Mouse (Mus musculus) c-Kit-negative CD71-positive TER-119-positive erythroid progenitor cells, embryonic 14.5 days (primary cell): ENCODE data around the gene Fam160a1.

Source experiments
- DNase-seq: peaks from one replicate; pipeline ENCODE4 v3.0.0-alpha.2; 2013; ENCODE audit warnings: low read depth, low spot score

Fam160a1 gene

GRCm38 (mm10) chr3:85681136-85681535 is 136.0 kb downstream of the Fam160a1 start:
- DNase-seq: no peak

GRCm38 (mm10) chr3:85679960-85680359 is 137.1 kb downstream of the Fam160a1 start:
- DNase-seq: no peak

- no peak for DNase-seq
Observed at GRCm38 (mm10) chr3:85679312-85679933, 137.7 kb downstream of the Fam160a1 start.

- no peak for DNase-seq
Observed at GRCm38 (mm10) chr3:85677952-85678351, 139.1 kb downstream of the Fam160a1 start.

GRCm38 (mm10) chr3:85677133-85677532 is 140.0 kb downstream of the Fam160a1 start:
- DNase-seq: no peak

GRCm38 (mm10) chr3:85669844-85670243 is 147.2 kb downstream of the Fam160a1 start:
- DNase-seq: no peak

GRCm38 (mm10) chr3:85667683-85668082 is 149.4 kb downstream of the Fam160a1 start:
- DNase-seq: no peak

GRCm38 (mm10) chr3:85666736-85667135 is 150.4 kb downstream of the Fam160a1 start:
- DNase-seq: no peak

GRCm38 (mm10) chr3:85666166-85666565 is 150.9 kb downstream of the Fam160a1 start:
- no peak for DNase-seq

GRCm38 (mm10) chr3:85664591-85665171 is 152.4 kb downstream of the Fam160a1 start:
- DNase-seq: no peak

- DNase-seq: no peak
Observed at GRCm38 (mm10) chr3:85663826-85664225, 153.3 kb downstream of the Fam160a1 start.

GRCm38 (mm10) chr3:85661926-85662813 is 154.9 kb downstream of the Fam160a1 start:
- no peak for DNase-seq

- no peak for DNase-seq
Observed at GRCm38 (mm10) chr3:85659681-85660080, 157.4 kb downstream of the Fam160a1 start.

GRCm38 (mm10) chr3:85655538-85655937 is 161.6 kb downstream of the Fam160a1 start:
- no peak for DNase-seq

- DNase-seq: no peak
Observed at GRCm38 (mm10) chr3:85652727-85653665, 164.1 kb downstream of the Fam160a1 start.

GRCm38 (mm10) chr3:85649176-85649575 is 167.9 kb downstream of the Fam160a1 start:
- DNase-seq: no peak

- no peak for DNase-seq
Observed at GRCm38 (mm10) chr3:85645517-85646004, 171.5 kb downstream of the Fam160a1 start.

GRCm38 (mm10) chr3:85644814-85645213 is 172.3 kb downstream of the Fam160a1 start:
- DNase-seq: no peak

- no peak for DNase-seq
Observed at GRCm38 (mm10) chr3:85641751-85642150, 175.3 kb downstream of the Fam160a1 start.

- no peak for DNase-seq
Observed at GRCm38 (mm10) chr3:85636716-85637447, 180.2 kb downstream of the Fam160a1 start.

GRCm38 (mm10) chr3:85635591-85635990 is 181.5 kb downstream of the Fam160a1 start:
- DNase-seq: no peak
